Mouse (Mus musculus) small intestine, adult 2 months (tissue): ENCODE measurements around the gene Krtap3-2.

Source experiments
- CTCF ChIP-seq: fragments of 200-500 bp; IDR thresholded peaks from 2 replicates; pipeline ENCODE4 v1.5.1; 2012; ENCODE audit warnings: low read depth, mild to moderate bottlenecking, control low read depth, inconsistent platforms, low read length, moderate library complexity, mixed read lengths; ENCODE audit not compliant: insufficient replicate concordance, insufficient read length; ENCODE audit errors: extremely low read depth
- POLR2A ChIP-seq: fragments of 200-500 bp; IDR thresholded peaks from 2 replicates; pipeline ENCODE4 v1.6.1; 2012; ENCODE audit warnings: low read depth, mild to moderate bottlenecking, control low read depth, inconsistent platforms, low read length, moderate library complexity

GRCm38 (mm10) chr11:99556753-99557152 lies at the start of gene Krtap3-2:
- TF ChIP-seq CTCF (no peak), POLR2A (no peak)
